Mouse (Mus musculus) gonadal fat pad, adult 2 months (tissue): ENCODE data around the gene Tmem239. TPM values are rescaled to one million over a fixed set of nuclear protein-coding genes. Genes with fewer than 3 reads are reported as not detected.
"Not testable (repeated sequence)": the region's sequence is repeated elsewhere in the genome, so short reads cannot be mapped to it uniquely, and the experiment has no call there.

ENCODE experiments used
- DNase-seq: peaks from one replicate; pipeline ENCODE4 v3.0.0-alpha.2; 2012; ENCODE audit warnings: low read depth
- polyA plus RNA-seq: library from polyadenylated mRNA; depleted of rRNA; stranded (reverse); fragments of >200 nt; gene quantifications from 2 replicates; pipeline ENCODE4 v1.2.3, GENCODE M21; 2012; rRNA removed

Tmem239 gene
- 2.3 and 3.1 TPM in 2 replicates for polyA plus RNA-seq

DNA sequence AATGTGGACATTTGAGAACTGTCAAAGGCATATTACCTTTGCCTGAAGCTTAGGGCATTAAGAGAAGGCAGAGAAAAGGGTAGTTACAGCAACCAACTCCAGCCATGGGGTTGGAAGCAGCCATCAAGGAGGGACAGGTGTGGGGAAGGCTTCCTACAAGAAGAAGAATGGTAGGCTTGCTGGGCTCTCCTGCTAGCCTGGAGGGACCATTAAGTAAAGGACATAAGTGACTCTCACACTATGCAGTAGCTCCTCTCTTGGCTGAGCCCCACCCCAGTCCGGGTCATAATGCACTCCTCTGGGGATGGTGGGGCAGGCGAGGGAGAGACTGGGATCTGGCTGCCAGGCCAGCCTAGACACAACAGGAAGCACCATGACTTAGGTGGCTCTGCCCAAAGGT lies at the start of gene Tmem239:
TSS of gene Tmem239 (plus strand) at position 301 of the 400 bp plus-strand sequence.
- no peak for DNase-seq

DNA sequence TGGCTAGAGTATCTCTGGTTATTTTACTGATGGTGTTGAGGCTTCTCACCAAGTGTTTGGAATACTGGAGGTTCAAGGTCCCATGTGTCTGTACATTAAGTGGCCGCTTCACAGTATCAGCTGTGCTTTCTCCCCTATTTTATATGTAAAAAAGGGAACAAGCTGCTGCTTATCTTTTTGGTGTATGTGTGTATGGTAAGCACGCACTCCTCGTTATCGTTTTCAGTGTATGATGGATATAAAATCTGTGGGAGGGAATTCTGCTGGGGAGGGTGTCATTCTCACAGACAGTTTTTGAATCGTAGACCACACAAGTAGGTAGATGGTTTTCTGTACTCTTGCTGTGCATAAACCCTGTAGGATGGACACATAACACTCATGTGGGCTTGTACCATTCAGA lies 48.7 kb upstream of the Tmem239 start:
- DNase-seq, result no peak

GRCm38 (mm10) chr2:130358852-130359251 lies 47.4 kb upstream of the Tmem239 start:
- DNase-seq, result no peak

DNA sequence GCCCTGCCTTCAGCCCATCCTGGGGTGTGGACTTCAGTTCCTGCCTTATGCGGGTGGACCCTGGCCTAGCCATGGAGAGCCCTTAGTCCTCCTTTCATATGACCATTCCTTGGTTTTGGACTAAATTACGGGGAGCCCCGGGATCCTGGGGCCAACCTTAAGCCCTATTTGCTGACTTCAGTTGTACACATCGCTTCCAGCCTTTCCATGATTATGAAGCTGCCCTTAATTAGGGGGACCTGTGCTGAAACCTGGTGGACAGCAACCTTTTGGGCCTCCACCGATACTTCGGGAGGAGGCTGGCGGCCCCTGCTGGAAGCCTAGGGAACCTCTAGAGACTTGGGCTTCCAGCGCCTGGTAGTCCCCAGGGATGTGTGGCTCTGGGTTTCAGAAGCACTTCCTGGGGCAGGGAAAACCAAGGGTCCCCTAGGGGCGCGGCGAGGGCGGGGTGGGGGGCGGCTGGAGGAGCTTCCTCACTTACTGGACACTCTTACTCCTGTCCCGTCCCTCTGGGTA lies 43.7 kb upstream of the Tmem239 start:
- DNase-seq, result no peak

- DNase-seq, result no peak
Measured at GRCm38 (mm10) chr2:130365211-130366094, 40.8 kb upstream of the Tmem239 start.

DNA sequence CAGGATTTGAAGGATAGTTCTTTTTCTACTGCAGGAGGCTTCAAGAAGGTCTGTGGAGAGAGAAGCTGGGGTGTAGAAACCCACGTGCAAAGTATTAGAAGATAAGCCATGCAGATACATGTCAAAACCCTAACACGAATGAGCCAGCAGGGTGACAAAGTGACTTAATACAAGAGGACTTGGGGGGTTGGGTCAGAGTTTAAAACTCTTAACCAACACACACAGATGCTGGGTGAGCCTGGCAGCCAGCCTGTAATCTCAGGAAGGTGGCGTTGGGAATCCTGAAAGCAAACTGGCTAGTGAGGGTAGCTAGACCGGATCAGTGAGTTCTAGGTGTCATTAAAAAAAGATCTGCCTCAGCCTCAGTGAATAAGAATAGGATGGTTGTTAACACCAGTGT lies 38.9 kb upstream of the Tmem239 start:
- DNase-seq, result peak; percentile 66

DNA sequence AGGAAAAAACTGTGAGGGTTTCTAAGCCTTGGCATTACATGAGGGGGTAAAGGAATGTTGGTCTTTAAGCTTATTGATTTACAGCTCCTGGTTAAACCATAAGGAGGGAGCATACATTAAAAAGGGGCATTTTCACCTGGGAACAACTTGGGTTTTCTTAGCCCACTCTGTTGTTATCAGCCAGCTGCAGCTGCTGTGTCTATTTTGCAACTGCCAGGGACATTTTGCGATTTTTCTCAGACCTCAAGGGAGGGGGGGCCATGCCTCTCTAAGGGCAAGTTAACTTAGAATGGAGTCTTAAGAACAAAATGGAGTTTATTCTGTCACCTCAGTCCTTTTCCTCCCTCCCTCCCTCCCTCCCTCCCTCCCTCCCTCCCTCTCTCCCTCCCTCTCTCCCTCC lies 33.3 kb upstream of the Tmem239 start:
- not testable (repeated sequence) for DNase-seq

DNA sequence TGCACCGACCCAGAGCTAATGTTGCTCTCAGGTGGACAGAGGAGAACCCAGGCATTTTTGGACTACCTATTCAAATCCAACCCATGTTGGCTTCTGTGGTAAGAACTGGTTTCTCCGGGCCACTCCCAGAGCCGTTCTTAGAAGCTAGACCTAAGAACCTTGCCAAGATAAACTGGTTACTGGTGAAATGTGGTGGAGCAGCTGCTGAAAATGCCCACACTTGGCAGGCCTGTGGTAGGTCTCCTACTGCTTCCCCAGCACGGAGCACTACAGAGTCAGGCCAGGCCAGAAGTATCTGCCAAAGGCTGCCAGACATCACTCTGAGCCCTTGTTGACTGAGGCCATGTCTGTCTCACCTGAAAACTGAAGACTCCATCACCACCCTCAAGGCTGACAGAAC lies 31.3 kb upstream of the Tmem239 start:
- DNase-seq, result peak; percentile 69

GRCm38 (mm10) chr2:130383205-130383604 lies 23.1 kb upstream of the Tmem239 start:
- no peak for DNase-seq

DNA sequence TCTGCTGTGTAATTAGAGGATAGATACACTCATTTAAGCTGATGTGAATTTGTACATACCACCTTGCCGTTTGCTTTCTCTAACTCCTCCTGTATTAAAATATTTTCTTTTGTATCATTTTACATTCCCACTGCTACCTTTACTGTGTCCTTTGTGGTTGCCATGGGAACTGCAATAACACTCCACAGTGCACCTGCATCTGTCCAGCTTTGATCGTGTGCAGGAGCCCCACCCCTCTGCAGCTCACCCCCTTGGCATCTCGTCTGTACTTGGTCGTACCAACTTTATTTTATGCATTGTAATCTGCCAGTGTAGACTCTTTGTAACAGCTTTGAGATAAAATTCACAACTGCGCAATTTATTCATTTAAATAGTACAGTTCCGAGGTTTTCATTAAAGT lies 22.4 kb upstream of the Tmem239 start:
- no peak for DNase-seq

DNA sequence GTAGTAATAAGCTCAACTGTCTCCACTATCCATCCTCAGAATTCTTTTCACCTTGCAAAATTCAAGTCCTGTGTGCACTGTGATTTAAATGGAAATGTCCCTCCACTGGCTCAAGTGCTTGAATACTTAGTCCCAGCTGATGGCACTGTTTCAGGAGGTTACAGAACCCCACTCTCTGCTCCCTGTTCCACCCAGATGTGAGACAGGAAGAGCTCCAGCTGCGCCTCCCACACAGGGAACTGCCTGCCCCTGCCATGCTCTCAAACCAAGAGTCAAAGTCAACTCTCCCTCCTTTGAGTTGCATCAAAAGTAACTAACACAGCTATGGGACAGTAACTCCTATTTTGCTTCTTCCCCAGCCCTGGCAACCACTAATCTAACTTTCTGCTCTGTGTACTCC lies 20.1 kb upstream of the Tmem239 start:
- no peak for DNase-seq

- no peak for DNase-seq
Measured at GRCm38 (mm10) chr2:130388796-130389195, 17.5 kb upstream of the Tmem239 start.

- DNase-seq, result no peak
Measured at GRCm38 (mm10) chr2:130390993-130391625, 15.2 kb upstream of the Tmem239 start.

DNA sequence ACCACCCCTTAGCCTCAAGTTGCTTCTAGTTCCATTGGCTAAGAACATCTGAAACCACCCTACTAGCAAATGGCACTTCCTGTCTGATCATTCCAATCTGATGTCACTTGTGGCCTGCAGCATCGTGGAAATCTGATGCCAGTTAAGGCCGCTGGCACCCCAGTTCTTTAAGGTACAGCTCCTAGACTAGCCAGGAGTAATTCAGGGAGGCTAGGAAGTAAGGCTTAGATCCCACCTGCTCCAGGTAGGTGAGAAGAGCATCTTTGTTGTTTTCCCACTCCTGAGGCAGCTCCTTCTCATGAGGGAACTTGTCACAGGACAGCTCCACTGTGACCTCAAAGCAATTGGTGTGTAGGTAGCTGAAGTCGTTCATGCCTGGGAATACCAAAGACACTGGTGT lies 13.4 kb upstream of the Tmem239 start:
- no peak for DNase-seq

GRCm38 (mm10) chr2:130395696-130396095 lies 10.6 kb upstream of the Tmem239 start:
- no peak for DNase-seq

GRCm38 (mm10) chr2:130397186-130397985 lies 8.9 kb upstream of the Tmem239 start, which contains the start of gene Cpxm1:
Gene Cpxm1 (minus strand): TSS chr2:130397574.
- DNase-seq, result no peak

DNA sequence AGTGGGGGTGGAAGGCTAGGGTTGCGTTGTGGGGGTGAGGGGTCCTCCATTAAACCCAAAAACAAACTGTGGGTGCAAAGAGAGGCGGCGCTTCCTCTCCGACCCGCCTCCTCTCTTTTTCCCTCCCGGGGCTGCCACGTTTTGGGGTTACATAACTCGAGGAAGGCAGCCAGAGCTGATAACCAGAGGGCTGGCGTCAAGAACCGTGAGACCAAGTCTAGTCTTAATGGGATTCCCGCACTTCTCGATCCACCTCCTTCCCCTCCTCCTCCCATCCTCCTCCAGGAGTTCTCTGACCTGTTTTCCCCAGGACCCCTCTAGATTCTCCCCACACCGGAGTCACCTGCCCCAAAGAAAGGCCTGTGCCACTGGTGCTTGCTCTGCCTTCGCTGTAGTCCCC lies 8.2 kb upstream of the Tmem239 start:
- DNase-seq, result no peak

GRCm38 (mm10) chr2:130400046-130400445 lies 6.2 kb upstream of the Tmem239 start:
- no peak for DNase-seq

DNA sequence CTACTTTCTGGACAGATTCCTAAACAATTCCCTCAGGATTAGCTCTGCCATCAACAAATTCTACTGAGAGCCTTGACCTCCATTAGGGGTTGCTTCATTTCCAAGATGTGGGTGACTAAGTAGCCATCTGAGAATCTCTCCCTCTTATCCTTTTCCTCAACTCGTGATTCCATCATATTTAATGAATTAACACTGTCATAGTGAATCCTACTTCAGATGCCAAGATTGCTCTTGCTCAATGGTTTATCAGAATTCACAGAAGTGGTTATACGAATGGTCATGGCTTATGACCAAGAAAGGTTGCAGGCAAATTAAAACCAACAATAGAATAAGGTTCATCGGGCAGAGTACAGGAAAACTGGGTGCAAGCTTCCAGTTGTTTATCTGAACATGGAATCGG lies 4.4 kb upstream of the Tmem239 start:
- DNase-seq, result no peak

DNA sequence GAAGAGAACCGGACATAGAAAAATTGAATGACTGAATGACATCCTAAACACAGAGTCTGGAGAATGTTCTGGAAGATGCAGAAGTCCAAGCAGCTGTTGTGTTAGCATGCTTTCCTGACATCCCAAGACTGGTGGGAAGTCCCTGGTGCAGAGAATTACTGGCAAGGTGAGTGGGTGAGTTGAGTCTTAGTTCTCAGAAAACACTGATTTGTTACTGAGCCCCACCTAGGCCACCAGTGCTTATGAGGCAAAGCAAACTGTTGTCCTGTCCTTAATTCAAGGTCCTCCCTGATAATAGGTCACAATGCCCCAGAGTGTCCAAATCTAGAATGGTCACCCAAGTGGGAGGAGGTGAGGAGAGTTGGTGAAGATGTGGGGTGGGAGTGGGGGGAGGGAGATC lies 1.3 kb upstream of the Tmem239 start, which contains the start of the genes Gm28372 and 1700020A23Rik:
TSS of gene Gm28372 (plus strand) at position 301 of the 400 bp plus-strand sequence.
TSS of gene 1700020A23Rik (plus strand) at position 321 of the 400 bp plus-strand sequence.
- DNase-seq, result no peak

GRCm38 (mm10) chr2:130408194-130408593 lies 1.9 kb downstream of the Tmem239 start:
- DNase-seq, result peak; percentile 54
